Mouse (Mus musculus) layer of hippocampus, adult 2 months (tissue): Measurements from ENCODE around the gene Cep295nl. TPM values are rescaled to one million over a fixed set of nuclear protein-coding genes. Genes with fewer than 3 reads are reported as not detected.
"Not testable (repeated sequence)": the region's sequence is repeated elsewhere in the genome, so short reads cannot be mapped to it uniquely, and the experiment has no call there.

Source experiments
- DNase-seq, 2 experiments: peaks; one replicate each; pipeline ENCODE4 v3.0.0; 2022; ENCODE audit warnings: low spot score in 2 of 2
- H3K27ac ChIP-seq: fragments of 200-600 bp; 2 replicates; pipeline ENCODE4 v1.8.1; 2022
- H3K4me3 ChIP-seq: fragments of 200-600 bp; 2 replicates; pipeline ENCODE4 v1.8.1; 2022; ENCODE audit warnings: mild to moderate bottlenecking
- CTCF ChIP-seq: fragments of 200-600 bp; conservative IDR thresholded peaks from 2 replicates; pipeline ENCODE4 v1.8.1; 2022; ENCODE audit warnings: antibody characterized with exemption, mild to moderate bottlenecking, moderate library complexity
- total RNA-seq, 2 experiments: library from RNA; stranded (reverse); gene quantifications; 2 replicates each; pipeline ENCODE4 v1.2.3; 2021

Cep295nl gene
- total RNA-seq, 2 experiments from 2014 or later = 1.1 to 1.6 TPM

GRCm38 (mm10) chr11:118326991-118327971, 15.0 kb downstream of the Cep295nl start:
- H3K4me3 ChIP-seq = peak overlapping the region; percentile 44
- DNase-seq = peak; percentile 83 to 91
- peak overlapping the region; percentile 90 for H3K27ac ChIP-seq
- no peak for TF ChIP-seq CTCF

GRCm38 (mm10) chr11:118326491-118326890, 15.8 kb downstream of the Cep295nl start:
- Histone ChIP-seq H3K27ac (peak overlapping the region; percentile 90), H3K4me3 (no peak overlapping the region; the same call in 1 of the 2 replicates)
- DNase-seq = no peak
- TF ChIP-seq CTCF = no peak

GRCm38 (mm10) chr11:118324541-118324940, 17.8 kb downstream of the Cep295nl start:
- H3K4me3 ChIP-seq = no peak overlapping the region
- no peak for TF ChIP-seq CTCF
- DNase-seq = no peak
- H3K27ac ChIP-seq = peak overlapping the region; percentile 14; the same call in 1 of the 2 replicates

GRCm38 (mm10) chr11:118323974-118324373, 18.3 kb downstream of the Cep295nl start:
- no peak overlapping the region for H3K4me3 ChIP-seq
- peak overlapping the region; percentile 14; the same call in 1 of the 2 replicates for H3K27ac ChIP-seq
- no peak for TF ChIP-seq CTCF
- no peak for DNase-seq

GRCm38 (mm10) chr11:118322647-118323046, 19.7 kb downstream of the Cep295nl start:
- Histone ChIP-seq H3K27ac (no peak overlapping the region), H3K4me3 (no peak overlapping the region)
- no peak for DNase-seq
- TF ChIP-seq CTCF = no peak

- TF ChIP-seq CTCF = no peak
- H3K27ac ChIP-seq = no peak overlapping the region
- no peak overlapping the region for H3K4me3 ChIP-seq
- no peak for DNase-seq
These were observed 20.3 kb downstream of the Cep295nl start for GRCm38 (mm10) chr11:118321971-118322370.

GRCm38 (mm10) chr11:118321500-118321899, 20.8 kb downstream of the Cep295nl start:
- TF ChIP-seq CTCF = no peak
- H3K27ac ChIP-seq = no peak overlapping the region
- peak in 1 of 2 experiments; percentile 50 for DNase-seq

GRCm38 (mm10) chr11:118318678-118319077, 23.6 kb downstream of the Cep295nl start:
- TF ChIP-seq CTCF = peak; percentile 79
- DNase-seq = peak in 1 of 2 experiments; percentile 46

More at GRCm38 (mm10) chr11:118321500-118321899, 20.8 kb downstream of the Cep295nl start:
- H3K4me3 ChIP-seq = no peak overlapping the region

GRCm38 (mm10) chr11:118317129-118317528, 25.2 kb downstream of the Cep295nl start:
- Histone ChIP-seq H3K27ac (no peak overlapping the region), H3K4me3 (no peak overlapping the region)
- DNase-seq = peak; percentile 57 to 79
- peak; percentile 96 for TF ChIP-seq CTCF

More at GRCm38 (mm10) chr11:118318678-118319077, 23.6 kb downstream of the Cep295nl start:
- Histone ChIP-seq H3K4me3 (no peak overlapping the region), H3K27ac (no peak overlapping the region)

GRCm38 (mm10) chr11:118316231-118316806, 26.0 kb downstream of the Cep295nl start:
- no peak for DNase-seq
- Histone ChIP-seq H3K4me3 (no peak overlapping the region), H3K27ac (no peak overlapping the region)
- TF ChIP-seq CTCF = no peak

GRCm38 (mm10) chr11:118312132-118312723, 30.1 kb downstream of the Cep295nl start:
- no peak for TF ChIP-seq CTCF
- Histone ChIP-seq H3K27ac (no peak overlapping the region), H3K4me3 (no peak overlapping the region)
- no peak for DNase-seq

- not testable (repeated sequence) for H3K27ac ChIP-seq, H3K4me3 ChIP-seq, DNase-seq
These were observed 34.3 kb downstream of the Cep295nl start for GRCm38 (mm10) chr11:118307962-118308361.

- H3K27ac ChIP-seq, DNase-seq, H3K4me3 ChIP-seq: not testable (repeated sequence)
These were observed 38.3 kb downstream of the Cep295nl start for GRCm38 (mm10) chr11:118303959-118304358.
